ENCODE assay signal across 21 mouse cellular contexts in the genomic region with DNA sequence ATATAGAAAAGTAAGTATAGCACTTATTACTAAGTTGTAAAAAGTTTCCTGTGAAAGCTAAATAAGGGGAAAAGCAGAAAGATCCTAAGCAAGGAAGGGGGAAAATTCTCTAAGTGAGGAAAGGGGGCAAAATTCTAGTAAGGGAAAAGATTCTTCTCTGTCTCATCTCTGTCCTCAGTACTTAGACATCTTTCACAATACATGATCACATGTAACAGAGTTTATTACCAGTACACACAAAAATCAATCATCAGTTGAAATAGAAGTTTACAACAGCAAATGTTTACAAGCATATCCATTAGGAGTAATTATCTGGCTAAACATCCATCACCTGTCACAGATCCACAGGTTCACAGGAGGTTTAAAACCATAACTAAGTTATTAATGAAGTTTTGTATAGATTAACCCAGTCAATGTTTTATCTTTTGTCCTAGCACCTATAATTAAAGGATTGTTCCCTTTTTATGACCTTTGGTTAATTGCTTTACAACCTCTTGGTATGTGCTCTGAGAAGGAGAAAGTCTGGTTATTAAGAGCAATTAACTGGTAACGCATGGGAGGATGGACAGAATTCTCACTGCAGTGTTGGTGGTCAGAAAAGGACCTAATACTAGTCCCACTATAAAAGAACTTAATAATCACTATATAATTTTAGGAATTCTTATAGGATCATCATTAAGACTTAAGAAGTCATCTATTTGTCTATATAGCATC.
DNase-seq lines count a peak whose midpoint lies in the region; ATAC-seq and TF ChIP-seq lines count a peak whose summit lies in the region.
"Had no signal": no experiment of that assay in that cellular context is flagged by ENCODE, and none has a peak within 500 bp of the region (broad histone marks: within the 10 kb centered on the region; RNA-seq: fewer than 3 reads in every experiment).

No protein-coding gene starts in this region.

- WGBS in intestine, embryonic 15.5 days = 48% methylated on average over 1 of the region's 1 CpGs
- 52% methylated on average over 1 of the region's 1 CpGs for WGBS in intestine, embryonic 16.5 days
- WGBS in intestine, postnatal 0 days = 36% methylated on average over 1 of the region's 1 CpGs

- no peak overlapping the region for H3K4me3 ChIP-seq in intestine, embryonic 15.5 days (replicated peaks)
- no peak overlapping the region for H3K4me3 ChIP-seq in intestine, embryonic 16.5 days (ENCODE audit: low read length)
- no peak overlapping the region for H3K4me3 ChIP-seq in intestine, postnatal 0 days (ENCODE audit: low read depth, low read length)

- peak; percentile 59; the same call in 1 of the 2 replicates for ATAC-seq in intestine, embryonic 15.5 days
- peak; percentile 75 for ATAC-seq in intestine, embryonic 16.5 days
- ATAC-seq in intestine, postnatal 0 days = peak; percentile 74
- ATAC-seq in erythroid progenitor cell, adult 5-6 weeks (replicated peaks; ENCODE audit: low FRiP score, poor library complexity, severe bottlenecking) = no peak
- ATAC-seq: activated CD4-positive, CD25-positive, alpha-beta regulatory T cell, adult 4 months; CD4-positive, CD25-positive, alpha-beta regulatory T cell, adult 4 months; Patski had no signal

- no peak for DNase-seq in kidney, adult 18-20 months
- no peak for DNase-seq in adrenal gland, postnatal 14 days
- DNase-seq: adrenal gland, adult 2 months; adrenal gland, adult 8-10 months; adrenal gland, postnatal 10 days; adrenal gland, postnatal 25 days; adrenal gland, postnatal 36 days; B cell, adult 2 months; cerebellum, adult 11 months; cerebellum, adult 11-12 months; cerebellum, adult 18-20 months; cerebellum, adult 2 months had no signal

- H3K9ac ChIP-seq in intestine, embryonic 15.5 days = no peak overlapping the region
- H3K9ac ChIP-seq in intestine, embryonic 16.5 days (ENCODE audit: low read depth, low read length) = no peak overlapping the region
- no peak overlapping the region for H3K9ac ChIP-seq in intestine, postnatal 0 days (ENCODE audit: low read depth, low read length)

- H3K4me1 ChIP-seq in intestine, embryonic 15.5 days (replicated peaks) = no peaks in the 10 kb centered on the region
- H3K4me1 ChIP-seq in intestine, embryonic 16.5 days (ENCODE audit: control insufficient read depth, insufficient read depth, low read length) = no peaks in the 10 kb centered on the region
- H3K4me1 ChIP-seq in intestine, postnatal 0 days (replicated peaks; ENCODE audit: control insufficient read depth, insufficient read depth, low read length) = no peaks in the 10 kb centered on the region

- no peaks in the 10 kb centered on the region for H3K9me3 ChIP-seq in intestine, embryonic 15.5 days
- H3K9me3 ChIP-seq in intestine, embryonic 16.5 days (ENCODE audit: control insufficient read depth, low read length) = no peaks in the 10 kb centered on the region
- H3K9me3 ChIP-seq in intestine, postnatal 0 days (ENCODE audit: control insufficient read depth) = no peaks in the 10 kb centered on the region
- H3K9me3 ChIP-seq: G1E had no signal

- H3K4me2 ChIP-seq in intestine, embryonic 15.5 days (replicated peaks) = no peak overlapping the region
- no peak overlapping the region for H3K4me2 ChIP-seq in intestine, embryonic 16.5 days (ENCODE audit: low read depth, low read length)
- no peak overlapping the region for H3K4me2 ChIP-seq in intestine, postnatal 0 days (replicated peaks; ENCODE audit: low read depth)

- no peaks in the 10 kb centered on the region for H3K36me3 ChIP-seq in intestine, embryonic 15.5 days
- H3K36me3 ChIP-seq in intestine, embryonic 16.5 days (ENCODE audit: control insufficient read depth, insufficient read depth, low read length) = no peaks in the 10 kb centered on the region
- H3K36me3 ChIP-seq in intestine, postnatal 0 days (ENCODE audit: control insufficient read depth, insufficient read depth) = no peaks in the 10 kb centered on the region
- H3K36me3 ChIP-seq: G1E had no signal

- H3K27me3 ChIP-seq in intestine, embryonic 15.5 days (replicated peaks) = no peaks in the 10 kb centered on the region
- H3K27me3 ChIP-seq in intestine, embryonic 16.5 days (replicated peaks; ENCODE audit: control insufficient read depth, insufficient read depth, low read length) = no peaks in the 10 kb centered on the region
- H3K27me3 ChIP-seq in intestine, postnatal 0 days (replicated peaks; ENCODE audit: control insufficient read depth, insufficient read depth, low read length) = no peaks in the 10 kb centered on the region; the same call in 1 of the 2 replicates
- H3K27me3 ChIP-seq: CH12.LX had no signal

- TF ChIP-seq CTCF in intestine, postnatal 0 days (IDR thresholded peaks at IDR 0.05; ENCODE audit: low read depth) = no peak

- no peak overlapping the region for H3K27ac ChIP-seq in intestine, embryonic 15.5 days
- H3K27ac ChIP-seq in intestine, embryonic 16.5 days (ENCODE audit: low read length) = no peak overlapping the region
- H3K27ac ChIP-seq in intestine, postnatal 0 days (ENCODE audit: low read depth, low read length) = no peak overlapping the region
